Comparison of ENCODE assay signal across 8 mouse cellular contexts in the genomic region with DNA sequence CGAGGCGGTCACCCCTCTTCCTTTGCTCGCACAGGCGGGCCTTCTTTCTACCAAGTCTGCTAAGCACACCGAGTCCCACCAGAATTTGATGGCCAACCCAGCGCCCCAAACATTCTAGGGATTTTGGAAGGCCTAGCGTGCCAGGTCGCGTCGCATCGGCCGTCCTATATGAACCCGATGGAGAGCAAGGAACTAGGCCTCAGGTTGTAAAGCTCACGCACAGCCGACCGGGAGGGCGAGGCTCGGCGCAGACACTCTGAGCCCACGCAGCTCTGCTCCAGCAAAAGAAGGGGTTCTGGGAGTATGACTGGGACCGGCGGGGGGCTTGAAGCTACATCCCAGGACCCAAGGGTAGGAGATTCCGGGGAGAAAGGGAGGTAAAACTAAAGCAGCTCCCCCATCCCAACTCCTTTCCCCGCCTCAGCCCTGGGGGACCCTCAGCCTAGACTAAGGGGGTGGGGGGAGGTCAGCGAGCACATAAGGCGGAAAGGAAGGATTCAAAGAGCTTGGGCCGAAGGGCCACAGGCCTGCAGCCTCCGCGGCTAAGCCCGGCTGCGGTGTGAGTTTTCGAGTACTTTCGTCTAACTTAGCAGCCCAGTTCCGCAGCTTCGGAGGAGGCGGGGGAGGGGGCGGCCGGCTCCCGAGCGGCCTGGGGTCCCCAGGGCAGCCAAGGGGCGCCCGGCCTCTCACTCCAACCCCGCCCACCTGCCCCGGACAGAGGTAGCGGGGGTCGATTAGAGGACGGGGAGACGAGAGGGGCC. TPM values are rescaled to one million over a fixed set of nuclear protein-coding genes. Genes with fewer than 3 reads are reported as not detected.
DNase-seq lines count a peak whose midpoint lies in the region; ATAC-seq and TF ChIP-seq lines count a peak whose summit lies in the region.
"Had no signal": no experiment of that assay in that cellular context is flagged by ENCODE, and none has a peak within 500 bp of the region (broad histone marks: within the 10 kb centered on the region; RNA-seq: fewer than 3 reads in every experiment).

No protein-coding gene starts in this region.

- H3K9ac ChIP-seq in lung, embryonic 16.5 days (ENCODE audit: low read length): peak overlapping the region; percentile 40; the same call in 1 of the 2 replicates
- peak overlapping the region; percentile 52 for H3K9ac ChIP-seq in embryonic facial prominence, embryonic 14.5 days (ENCODE audit: low read depth, low read length)
- no peak overlapping the region for H3K9ac ChIP-seq in hindbrain, embryonic 14.5 days
- H3K9ac ChIP-seq in lung, postnatal 0 days (replicated peaks; ENCODE audit: low read depth): no peak overlapping the region

- TF ChIP-seq EP300 in lung, postnatal 0 days (IDR thresholded peaks at IDR 0.05): no peak

- peaks cover 30% of the 10 kb centered on the region for H3K4me1 ChIP-seq in lung, embryonic 16.5 days (replicated peaks; ENCODE audit: control insufficient read depth, insufficient read depth, low read length)
- peaks cover 7% of the 10 kb centered on the region for H3K4me1 ChIP-seq in embryonic facial prominence, embryonic 14.5 days (ENCODE audit: control insufficient read depth, insufficient read depth, low read length)
- peaks cover 7% of the 10 kb centered on the region; the same call in 1 of the 2 replicates for H3K4me1 ChIP-seq in hindbrain, embryonic 14.5 days (replicated peaks; ENCODE audit: control insufficient read depth, insufficient read depth, low read length)
- H3K4me1 ChIP-seq in lung, postnatal 0 days (ENCODE audit: insufficient read depth, low read depth, low read length): peaks cover 18% of the 10 kb centered on the region
- no peaks in the 10 kb centered on the region for H3K4me1 ChIP-seq in thymus, adult 2 months (replicated peaks; ENCODE audit: control insufficient read depth, insufficient read depth, low read length)

- peaks cover 87% of the 10 kb centered on the region for H3K27me3 ChIP-seq in lung, embryonic 16.5 days (ENCODE audit: control insufficient read depth, insufficient read depth, low read depth, low read length)
- peaks cover 86% of the 10 kb centered on the region for H3K27me3 ChIP-seq in embryonic facial prominence, embryonic 14.5 days (replicated peaks; ENCODE audit: control insufficient read depth, insufficient read depth, low read length)
- peaks cover 95% of the 10 kb centered on the region for H3K27me3 ChIP-seq in hindbrain, embryonic 14.5 days (ENCODE audit: control insufficient read depth, insufficient read depth, low read length)
- peaks cover 81% of the 10 kb centered on the region for H3K27me3 ChIP-seq in lung, postnatal 0 days (replicated peaks; ENCODE audit: insufficient read depth, low read length)
- H3K27me3 ChIP-seq in thymus, adult 2 months (ENCODE audit: control insufficient read depth, insufficient read depth, low read length): peaks cover 42% of the 10 kb centered on the region

- H3K9me3 ChIP-seq in lung, embryonic 16.5 days (ENCODE audit: control insufficient read depth, low read length): no peaks in the 10 kb centered on the region
- H3K9me3 ChIP-seq in embryonic facial prominence, embryonic 14.5 days (ENCODE audit: control insufficient read depth, low read length): no peaks in the 10 kb centered on the region
- H3K9me3 ChIP-seq in hindbrain, embryonic 14.5 days (ENCODE audit: control insufficient read depth, low read length): no peaks in the 10 kb centered on the region
- H3K9me3 ChIP-seq in lung, postnatal 0 days (ENCODE audit: low read length): no peaks in the 10 kb centered on the region

- no peak for TF ChIP-seq POLR2A in thymus, adult 2 months (IDR thresholded peaks at IDR 0.05; ENCODE audit: control insufficient read depth, extremely low read depth, insufficient read depth, low read length, poor library complexity)

- no peak overlapping the region for H3K27ac ChIP-seq in lung, embryonic 16.5 days (ENCODE audit: low read length)
- peak overlapping the region; percentile 7; the same call in 1 of the 2 replicates for H3K27ac ChIP-seq in embryonic facial prominence, embryonic 14.5 days (replicated peaks; ENCODE audit: low read depth, low read length)
- H3K27ac ChIP-seq in hindbrain, embryonic 14.5 days: no peak overlapping the region
- no peak overlapping the region for H3K27ac ChIP-seq in lung, postnatal 0 days (ENCODE audit: low read length)
- no peak overlapping the region for H3K27ac ChIP-seq in thymus, adult 2 months (ENCODE audit: control insufficient read depth, insufficient read depth, low read length)

- peak overlapping the region; percentile 96 for H3K4me2 ChIP-seq in lung, embryonic 16.5 days (ENCODE audit: low read depth, low read length)
- peak overlapping the region; percentile 89 for H3K4me2 ChIP-seq in embryonic facial prominence, embryonic 14.5 days (ENCODE audit: low read depth, low read length)
- peak overlapping the region; percentile 60 for H3K4me2 ChIP-seq in hindbrain, embryonic 14.5 days (replicated peaks)
- peak overlapping the region; percentile 83 for H3K4me2 ChIP-seq in lung, postnatal 0 days (replicated peaks; ENCODE audit: low read depth, low read length)

- 4% methylated on average over 47 of the region's 48 CpGs for WGBS in lung, embryonic 16.5 days
- WGBS in embryonic facial prominence, embryonic 14.5 days: 13% methylated on average over 29 of the region's 48 CpGs
- 2% methylated on average over 48 of the region's 48 CpGs for WGBS in hindbrain, embryonic 14.5 days
- WGBS in lung, postnatal 0 days: 7% methylated on average over 47 of the region's 48 CpGs
- WGBS in thymus, adult 2 months: 7% methylated on average over 48 of the region's 48 CpGs

- H3K36me3 ChIP-seq in lung, embryonic 16.5 days (ENCODE audit: control insufficient read depth, insufficient read depth, low read length): no peaks in the 10 kb centered on the region
- H3K36me3 ChIP-seq in embryonic facial prominence, embryonic 14.5 days (ENCODE audit: control insufficient read depth, insufficient read depth, low read length): no peaks in the 10 kb centered on the region
- no peaks in the 10 kb centered on the region for H3K36me3 ChIP-seq in hindbrain, embryonic 14.5 days (replicated peaks; ENCODE audit: control insufficient read depth, insufficient read depth)
- no peaks in the 10 kb centered on the region for H3K36me3 ChIP-seq in lung, postnatal 0 days (ENCODE audit: insufficient read depth, low read length)
- H3K36me3 ChIP-seq in thymus, adult 2 months (ENCODE audit: control insufficient read depth, insufficient read depth, low read length): no peaks in the 10 kb centered on the region

- no peak for TF ChIP-seq CTCF in lung, postnatal 0 days (IDR thresholded peaks at IDR 0.05)
- no peak for TF ChIP-seq CTCF in thymus, adult 2 months (IDR thresholded peaks at IDR 0.05; ENCODE audit: borderline replicate concordance, control insufficient read depth, extremely low read depth, insufficient read depth, low read length, poor library complexity)

- no peak for ATAC-seq in lung, embryonic 16.5 days (ENCODE audit: low read depth)
- no peak for ATAC-seq in embryonic facial prominence, embryonic 14.5 days (ENCODE audit: low read depth)
- ATAC-seq in hindbrain, embryonic 14.5 days (ENCODE audit: low FRiP score): no peak
- ATAC-seq in lung, postnatal 0 days: no peak

- DNase-seq in lung, postnatal 14 days: no peak
- DNase-seq in embryonic facial prominence, embryonic 14.5 days (ENCODE audit: low spot score): no peak
- no peak for DNase-seq in hindbrain, embryonic 14.5 days (ENCODE audit: low spot score)
- DNase-seq in lung, postnatal 0 days (ENCODE audit: low spot score): no peak
- DNase-seq in spleen, adult 12 weeks (ENCODE audit: low spot score): no peak
- no peak for DNase-seq in thymus, adult 2 months

- peak overlapping the region; percentile 59 for H3K4me3 ChIP-seq in lung, embryonic 16.5 days (ENCODE audit: low read length)
- H3K4me3 ChIP-seq in embryonic facial prominence, embryonic 14.5 days (ENCODE audit: low read depth, low read length): peak overlapping the region; percentile 55
- peak overlapping the region; percentile 36 for H3K4me3 ChIP-seq in hindbrain, embryonic 14.5 days (replicated peaks; ENCODE audit: low read length)
- H3K4me3 ChIP-seq in lung, postnatal 0 days (ENCODE audit: low read depth, low read length): peak overlapping the region; percentile 46
- no peak overlapping the region for H3K4me3 ChIP-seq in thymus, adult 2 months (ENCODE audit: control insufficient read depth, insufficient read depth, low read length)

RNA-seq across cellular contexts. Expression of gene Otx1, which starts 2.2 kb away (rescaled TPM):
- polyA plus RNA-seq in lung, embryonic 16.5 days (2015; fragmentation: Nextera tagmentation; extraction: Ambion mirVana): 0.44 and 0.59 TPM in 2 replicates
- 2.8 TPM in 2 replicates for polyA plus RNA-seq in embryonic facial prominence, embryonic 14.5 days (2014; fragmentation: Nextera tagmentation; extraction: Ambion mirVana)
- polyA plus RNA-seq in hindbrain, embryonic 14.5 days (2014; fragmentation: Nextera tagmentation; extraction: Ambion mirVana): 0.37 and 1.6 TPM in 2 replicates
- 0.20 and 0.21 TPM in 2 replicates for polyA plus RNA-seq in lung, postnatal 0 days (2015; fragmentation: Nextera tagmentation; extraction: Ambion mirVana)
- 0.03 and 0.09 TPM in 2 replicates for polyA plus RNA-seq in thymus, adult 2 months (2012; rRNA removed)
- polyA plus RNA-seq: liver, adult 2 months had no signal

Comparison
In these comparisons a context has a peak if more than half of its experiments do, and no peak if none do; other contexts are left out.
1. H3K9ac ChIP-seq: peak in lung, embryonic 16.5 days (single experiment) and embryonic facial prominence, embryonic 14.5 days (single experiment); none in hindbrain, embryonic 14.5 days (single experiment) and lung, postnatal 0 days (single experiment).
2. Peak in every context shown above with its lines, with median percentiles within 50 percentile points of each other: H3K4me2 ChIP-seq.